Mouse (Mus musculus): ENCODE results near the gene Nfia. TPM values are rescaled to one million over a fixed set of nuclear protein-coding genes. Genes with fewer than 3 reads are reported as not detected.

The Nfia gene
- total RNA-seq, 2 experiments from 2014 or later: 104 to 117 TPM

DNA sequence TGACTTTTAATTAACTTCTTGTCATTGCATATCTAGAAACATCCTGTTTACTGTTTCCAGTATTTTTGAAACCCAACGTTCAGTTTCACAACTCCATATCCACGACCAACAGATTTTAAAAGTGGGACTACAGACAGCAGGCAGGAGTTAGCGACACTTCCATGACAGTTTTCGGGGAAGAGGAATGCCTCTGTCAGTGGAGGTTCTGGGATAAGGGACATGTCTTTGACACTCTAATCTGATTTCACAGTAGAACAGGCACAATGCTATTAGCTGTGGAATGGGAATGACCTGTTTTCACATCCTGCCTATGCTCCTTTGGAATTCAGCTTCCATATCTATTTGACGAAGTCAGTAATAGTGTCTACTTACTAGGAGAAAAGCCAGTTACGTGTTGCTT lies 317.5 kb downstream of the Nfia start:
- DNase-seq (ENCODE audit: extremely low spot score in 1 of 2, low spot score in 1 of 2): no peak

GRCm38 (mm10) chr4:98090586-98090985 lies 318.1 kb downstream of the Nfia start:
- no peak for DNase-seq (ENCODE audit: extremely low spot score in 1 of 2, low spot score in 1 of 2)

- no peak for DNase-seq (ENCODE audit: extremely low spot score in 1 of 2, low spot score in 1 of 2)
These were observed 318.9 kb downstream of the Nfia start for GRCm38 (mm10) chr4:98091368-98091827.

DNA sequence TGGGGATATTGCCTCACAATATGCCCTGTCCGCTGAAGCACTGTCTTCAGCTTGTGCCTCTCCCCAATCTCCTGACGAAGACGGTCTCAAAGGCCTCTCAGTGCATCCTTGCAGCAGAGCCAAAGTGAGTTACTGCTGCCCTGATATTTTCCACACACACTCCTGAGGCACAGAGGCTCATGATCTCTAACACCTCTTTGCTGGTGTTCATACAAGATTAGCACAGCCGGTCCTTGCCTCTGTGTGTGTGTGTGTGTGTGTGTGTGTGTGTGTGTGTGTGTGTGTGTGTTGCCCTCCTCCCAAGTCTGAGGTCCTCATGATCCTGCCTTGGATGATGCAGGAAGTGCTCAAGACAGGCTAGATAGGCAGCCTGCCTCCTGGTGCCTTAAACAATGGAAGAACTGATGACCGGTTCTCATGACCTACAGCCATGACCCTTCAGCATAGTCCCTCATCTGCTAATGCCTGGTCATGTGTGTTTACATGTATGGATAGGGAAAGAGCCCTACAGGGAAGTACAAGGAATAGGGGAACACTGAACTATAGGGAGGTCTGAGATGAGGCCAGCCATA lies 319.5 kb downstream of the Nfia start:
- no peak for DNase-seq (ENCODE audit: extremely low spot score in 1 of 2, low spot score in 1 of 2)

GRCm38 (mm10) chr4:98094112-98094805 lies 321.7 kb downstream of the Nfia start:
- DNase-seq (ENCODE audit: extremely low spot score in 1 of 2, low spot score in 1 of 2): no peak

DNA sequence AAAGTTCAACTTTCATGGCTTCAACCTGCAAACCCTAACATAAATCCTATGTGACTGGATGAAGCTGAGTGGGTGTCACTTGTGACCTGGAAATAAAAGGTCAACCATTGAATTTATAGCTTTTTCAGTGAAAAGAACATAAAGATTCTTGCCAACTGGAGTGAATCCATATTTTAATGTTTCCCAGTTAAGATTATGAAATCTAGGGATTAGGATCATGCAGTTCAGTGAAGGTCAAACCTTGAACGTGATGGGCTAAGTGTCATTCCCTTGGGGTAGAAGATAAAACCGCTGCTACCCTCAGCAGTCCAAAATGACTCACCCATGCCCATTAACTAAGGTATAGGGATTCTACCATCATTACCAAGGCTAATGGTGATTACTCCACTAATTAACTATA lies 322.5 kb downstream of the Nfia start:
- no peak for DNase-seq (ENCODE audit: extremely low spot score in 1 of 2, low spot score in 1 of 2)

- DNase-seq (ENCODE audit: extremely low spot score in 1 of 2, low spot score in 1 of 2): no peak
These were observed 324.6 kb downstream of the Nfia start for GRCm38 (mm10) chr4:98097013-98097566.

DNA sequence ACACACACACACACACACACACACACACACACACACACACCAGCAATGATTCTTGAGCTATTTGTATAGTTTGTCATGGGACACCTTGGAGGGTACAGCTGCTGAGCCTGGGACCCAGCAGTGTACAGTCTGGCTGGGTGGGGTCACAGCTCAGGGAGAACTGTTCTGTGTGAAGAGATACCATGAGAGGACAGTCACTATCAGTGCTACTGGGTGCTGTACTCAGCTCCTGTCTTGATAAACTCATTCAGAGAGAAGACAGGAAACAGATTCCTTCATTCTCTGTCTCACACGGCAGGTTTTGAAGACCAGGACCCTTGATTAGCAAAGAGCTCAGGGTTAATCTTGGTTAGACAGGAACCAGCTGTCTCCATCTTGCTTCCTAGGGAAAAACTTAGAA lies 326.1 kb downstream of the Nfia start:
- no peak for DNase-seq (ENCODE audit: extremely low spot score in 1 of 2, low spot score in 1 of 2)

DNA sequence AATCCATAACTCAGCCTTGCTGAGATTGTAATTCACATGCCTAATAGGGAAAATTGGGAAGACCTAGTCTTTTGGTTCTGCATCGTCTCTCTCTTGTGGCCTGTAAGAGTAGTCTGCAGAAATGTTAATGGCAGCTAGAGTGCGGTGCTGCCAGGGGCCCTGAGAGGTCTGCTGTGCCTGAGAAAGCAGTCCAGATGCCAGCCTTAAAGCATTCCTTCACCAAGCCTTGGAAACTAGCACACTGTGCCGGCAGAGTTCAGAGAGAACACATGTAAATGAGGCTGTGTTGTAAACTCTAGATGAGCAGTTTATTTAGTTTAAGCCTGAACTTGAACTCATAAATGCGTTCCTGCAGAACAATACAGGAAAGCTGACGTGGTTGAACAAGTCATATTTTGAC lies 326.9 kb downstream of the Nfia start:
- no peak for DNase-seq (ENCODE audit: extremely low spot score in 1 of 2, low spot score in 1 of 2)

DNA sequence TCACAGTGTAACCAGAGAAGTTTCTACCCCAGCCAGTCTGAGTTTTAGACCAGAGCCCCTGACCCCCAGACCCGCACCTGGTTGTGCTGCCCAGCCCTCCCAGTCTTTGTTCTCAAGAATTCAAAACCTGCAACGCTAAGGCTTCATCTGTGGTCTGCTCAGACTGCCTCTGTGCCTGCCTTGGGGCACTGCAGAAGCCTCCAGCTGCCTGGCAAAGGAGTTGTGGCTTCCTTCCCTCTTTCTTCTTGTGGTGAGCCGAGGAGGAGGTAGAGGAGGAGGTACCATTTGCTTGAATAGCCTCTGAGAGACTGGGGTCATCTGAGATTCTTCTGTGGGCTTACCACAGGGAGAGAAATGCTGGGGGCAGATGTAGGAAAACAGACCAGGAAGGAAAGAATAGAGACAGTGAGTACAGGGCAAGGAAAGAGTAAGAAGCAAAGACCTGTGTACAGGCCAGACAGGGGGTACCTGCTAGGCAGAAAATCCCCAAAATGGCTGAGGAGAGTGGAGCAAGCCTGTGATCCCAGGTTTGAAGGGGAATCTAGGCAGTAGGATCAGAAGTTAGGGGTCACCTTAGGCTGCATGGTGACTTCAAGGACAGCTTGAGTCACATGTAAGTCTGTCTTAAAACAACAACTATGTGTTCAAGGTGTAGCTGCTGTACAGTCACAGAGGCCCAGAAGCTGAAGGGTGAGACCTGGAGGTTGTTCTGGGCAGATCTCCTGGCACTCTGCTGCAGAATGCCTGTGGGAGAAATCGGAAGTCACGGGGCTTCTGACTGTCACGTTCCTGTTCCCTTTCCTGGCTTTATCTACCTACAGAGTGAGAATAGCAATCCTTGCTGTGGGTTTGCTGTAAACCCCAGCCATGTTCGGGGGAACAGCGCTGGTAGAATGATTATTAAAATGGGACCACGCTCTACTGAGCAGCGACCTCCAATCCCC lies 328.9 kb downstream of the Nfia start:
- no peak for DNase-seq (ENCODE audit: extremely low spot score in 1 of 2, low spot score in 1 of 2)

DNA sequence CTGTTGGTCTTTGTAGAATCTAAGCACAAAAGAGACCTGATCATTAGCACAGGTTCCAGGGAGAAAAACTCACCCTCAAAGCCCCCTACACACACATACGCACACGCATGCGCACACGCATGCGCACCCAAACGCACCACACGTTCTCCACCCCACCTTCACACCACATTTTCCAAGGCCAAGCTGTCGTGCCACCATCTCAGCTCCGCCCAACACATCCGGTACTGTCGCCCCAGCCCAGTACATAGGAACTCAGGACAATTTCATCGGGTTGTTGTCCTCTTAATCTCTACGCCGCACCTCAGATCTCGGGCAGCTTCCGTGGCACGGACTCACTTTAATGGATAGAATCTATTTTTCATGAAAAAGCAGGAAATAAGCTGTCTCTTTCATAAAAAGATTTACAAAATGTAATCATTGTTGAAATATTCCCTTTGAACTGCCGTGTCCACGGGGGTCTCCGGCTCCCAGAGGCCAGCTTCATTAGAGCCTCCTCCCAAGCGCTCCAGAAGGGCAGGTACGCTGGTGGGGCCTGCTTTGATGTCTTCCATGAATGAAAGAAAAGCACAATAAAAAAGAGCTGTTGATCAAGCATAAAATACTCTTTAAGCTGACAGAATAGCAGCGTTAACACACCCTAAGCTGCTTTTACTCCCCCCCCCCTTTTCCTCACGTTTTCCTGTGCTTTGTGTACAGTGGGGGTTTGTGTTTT lies 330.2 kb downstream of the Nfia start:
- peak; percentile 39 to 52 for DNase-seq (ENCODE audit: extremely low spot score in 1 of 2, low spot score in 1 of 2)

GRCm38 (mm10) chr4:98103337-98103666 lies 330.8 kb downstream of the Nfia start:
- no peak for DNase-seq (ENCODE audit: extremely low spot score in 1 of 2, low spot score in 1 of 2)

DNA sequence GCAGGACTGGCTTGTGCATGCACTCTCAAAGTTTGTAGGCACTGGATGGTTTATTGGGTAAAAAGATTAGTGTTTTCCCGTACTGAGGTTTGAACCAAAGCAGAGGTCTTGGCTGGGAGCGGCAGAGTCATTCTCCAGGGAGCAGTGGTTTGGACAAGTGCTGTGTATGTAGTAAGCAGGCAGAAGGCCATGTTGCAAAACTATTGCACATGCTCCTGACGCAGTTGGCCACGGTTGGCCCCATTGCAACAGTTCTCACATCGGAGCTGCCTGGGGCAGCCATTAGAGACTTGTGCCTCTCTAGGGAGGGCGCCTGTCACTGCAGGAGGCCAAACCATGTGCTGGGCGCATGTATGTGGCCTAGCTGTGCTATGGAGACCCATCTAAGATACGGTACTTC lies 331.6 kb downstream of the Nfia start:
- no peak for DNase-seq (ENCODE audit: extremely low spot score in 1 of 2, low spot score in 1 of 2)

GRCm38 (mm10) chr4:98104911-98105702 lies 332.6 kb downstream of the Nfia start:
- DNase-seq (ENCODE audit: extremely low spot score in 1 of 2, low spot score in 1 of 2): no peak

- no peak for DNase-seq (ENCODE audit: extremely low spot score in 1 of 2, low spot score in 1 of 2)
These were observed 333.4 kb downstream of the Nfia start for GRCm38 (mm10) chr4:98105971-98106370.

GRCm38 (mm10) chr4:98106445-98107092 lies 334.0 kb downstream of the Nfia start:
- DNase-seq (ENCODE audit: extremely low spot score in 1 of 2, low spot score in 1 of 2): no peak

DNA sequence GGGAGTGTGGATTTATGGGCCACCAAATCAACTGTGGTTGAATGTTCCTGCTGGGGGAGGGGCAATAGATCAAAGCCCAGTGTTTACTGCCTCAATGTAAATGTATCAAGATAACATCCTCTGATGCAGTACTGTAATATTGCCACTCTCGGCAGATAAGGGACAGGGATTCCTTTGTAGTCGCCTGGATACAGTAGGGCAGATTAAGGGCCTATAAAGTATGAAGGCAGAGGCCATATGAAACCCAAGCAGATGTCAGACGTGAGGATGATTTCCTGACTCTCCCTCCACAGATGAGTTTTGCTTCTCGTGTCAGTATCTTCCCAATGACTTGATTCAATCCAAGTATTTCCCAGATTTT lies 334.5 kb downstream of the Nfia start:
- no peak for DNase-seq (ENCODE audit: extremely low spot score in 1 of 2, low spot score in 1 of 2)

- no peak for DNase-seq (ENCODE audit: extremely low spot score in 1 of 2, low spot score in 1 of 2)
These were observed 335.6 kb downstream of the Nfia start for GRCm38 (mm10) chr4:98107936-98108675.

DNA sequence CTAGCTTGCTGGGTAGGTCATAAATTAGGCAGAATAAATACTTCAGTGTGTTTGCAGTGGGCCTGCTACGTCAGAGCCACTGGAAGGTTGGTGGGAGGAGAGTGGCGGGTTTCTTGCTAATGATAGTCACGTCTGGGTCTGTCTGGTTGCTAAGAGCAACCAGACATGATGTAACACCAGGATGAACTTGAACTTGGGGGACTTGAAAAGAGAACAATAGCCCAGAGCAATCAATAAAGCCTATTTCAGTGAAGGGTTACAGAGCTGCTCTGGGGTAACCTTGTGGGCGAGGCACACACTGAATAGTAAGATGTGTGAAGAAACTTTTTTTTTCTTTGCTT lies 336.1 kb downstream of the Nfia start:
- DNase-seq (ENCODE audit: extremely low spot score in 1 of 2, low spot score in 1 of 2): no peak

All from layer of hippocampus, postnatal 25 days (tissue).